Mouse (Mus musculus): ENCODE data around the gene Zscan26. TPM values are rescaled to one million over a fixed set of nuclear protein-coding genes. Genes with fewer than 3 reads are reported as not detected.
"Not testable (repeated sequence)": the region's sequence is repeated elsewhere in the genome, so short reads cannot be mapped to it uniquely, and the experiment has no call there.

The Zscan26 gene
- 10 to 100 TPM; 52.1 to 59.4 (median 55.5) TPM for total RNA-seq (2022)

DNA sequence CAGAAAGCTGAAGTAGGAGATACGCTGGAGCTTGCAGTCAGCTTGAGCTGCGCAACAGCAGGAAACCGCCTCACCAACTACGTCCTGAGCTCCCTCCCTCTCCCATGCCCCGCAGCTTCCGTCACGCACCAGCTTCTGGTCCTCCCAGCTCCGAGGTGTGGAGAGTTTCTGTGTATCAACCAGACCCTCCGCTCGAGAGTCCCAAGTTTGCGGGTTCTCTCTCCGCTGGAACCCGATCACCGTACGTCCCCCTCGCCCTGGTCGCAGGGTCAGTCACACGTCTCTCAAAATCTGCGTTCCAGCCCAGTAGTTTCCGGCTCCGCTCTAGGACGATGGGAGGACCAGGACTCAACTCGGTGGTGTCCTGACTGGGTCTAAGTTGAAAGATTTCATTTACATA is at the start of gene Zscan26:
Gene Zscan26 (minus strand): TSS at position 282 of the 400 bp plus-strand sequence.
- peak; percentile 73 to 75 for DNase-seq (ENCODE audit: low spot score in 2 of 2)

DNA sequence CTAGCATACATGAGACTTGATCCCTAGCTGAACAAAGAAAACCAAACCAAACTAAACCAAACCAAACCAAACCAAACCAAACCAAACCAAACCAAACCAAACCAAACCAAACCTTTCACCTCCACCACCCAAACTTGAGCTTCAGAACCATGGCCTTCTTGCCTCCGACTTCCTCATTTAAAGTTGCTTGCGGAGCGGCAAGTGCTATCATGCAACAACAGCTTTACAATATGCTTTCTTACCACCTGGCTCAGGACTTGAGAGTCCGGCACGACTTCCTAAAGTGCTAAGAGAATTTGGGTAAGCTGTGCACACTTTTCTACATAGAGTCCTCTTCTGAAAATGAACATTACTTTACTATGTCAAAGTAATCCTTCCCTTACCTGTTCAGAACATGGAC is 48.8 kb upstream of the Zscan26 start:
- DNase-seq (ENCODE audit: low spot score in 2 of 2) = no peak

DNA sequence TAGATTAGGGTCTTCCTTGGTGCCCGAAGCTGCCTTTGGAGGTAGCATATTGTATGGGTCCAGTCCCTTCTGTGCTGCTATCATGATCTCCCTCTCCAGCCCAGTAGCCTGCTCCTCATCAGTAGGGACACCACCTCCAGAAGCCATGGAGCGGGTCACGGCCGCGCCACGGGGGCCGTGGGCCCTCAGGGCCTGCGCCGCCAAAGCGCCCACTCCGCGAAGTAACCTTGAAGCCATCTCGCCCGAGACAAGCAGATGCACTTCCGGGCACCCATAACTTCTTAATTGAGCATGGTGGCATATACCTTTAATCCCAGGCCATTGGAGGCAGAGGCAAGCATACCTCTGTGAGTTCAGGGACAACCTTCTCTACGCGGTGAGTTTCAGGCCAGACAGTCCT is 47.7 kb upstream of the Zscan26 start, which contains the start of gene Gm11273:
Gene Gm11273 (minus strand): TSS at position 237 of the 400 bp plus-strand sequence.
- DNase-seq (ENCODE audit: low spot score in 2 of 2) = not testable (repeated sequence)

DNA sequence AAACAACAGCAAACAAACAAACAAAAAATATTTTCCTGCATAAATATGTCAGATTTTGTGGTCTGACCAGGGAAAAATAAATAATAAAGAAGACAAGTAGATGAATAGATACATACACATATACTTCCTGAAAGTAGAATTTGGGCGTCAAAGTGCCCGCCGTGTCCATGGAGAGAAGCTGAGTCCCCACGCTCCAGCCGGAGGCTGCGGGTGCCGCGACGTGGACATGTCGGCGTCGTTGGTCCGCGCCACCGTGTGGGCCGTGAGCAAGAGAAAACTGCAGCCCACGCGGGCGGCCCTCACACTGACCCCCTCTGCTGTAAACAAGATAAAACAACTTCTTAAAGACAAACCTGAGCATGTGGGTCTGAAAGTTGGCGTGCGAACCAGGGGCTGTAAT is 41.5 kb upstream of the Zscan26 start, which contains the start of gene AK157302:
Gene AK157302 (plus strand): TSS at position 144 of the 400 bp plus-strand sequence.
- DNase-seq (ENCODE audit: low spot score in 2 of 2) = no peak

DNA sequence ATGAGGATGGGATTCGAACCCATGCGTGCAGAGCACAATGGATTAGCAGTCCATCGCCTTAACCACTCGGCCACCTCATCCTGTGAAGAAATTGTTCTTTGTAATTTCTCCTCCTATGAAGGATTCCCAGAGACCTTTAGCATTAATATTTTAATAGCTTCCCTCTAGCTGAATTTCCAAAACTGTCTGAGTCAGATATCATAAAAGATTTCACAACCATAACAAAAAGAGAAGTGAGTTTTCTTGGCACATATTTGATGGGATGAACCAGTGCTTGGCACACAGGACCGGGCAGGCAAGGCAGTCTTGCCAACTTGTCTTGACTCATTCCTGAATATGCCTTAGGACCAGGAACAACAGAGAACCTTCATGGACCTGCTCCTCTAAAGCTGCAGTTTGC is 39.3 kb upstream of the Zscan26 start:
- DNase-seq (ENCODE audit: low spot score in 2 of 2) = no peak

DNA sequence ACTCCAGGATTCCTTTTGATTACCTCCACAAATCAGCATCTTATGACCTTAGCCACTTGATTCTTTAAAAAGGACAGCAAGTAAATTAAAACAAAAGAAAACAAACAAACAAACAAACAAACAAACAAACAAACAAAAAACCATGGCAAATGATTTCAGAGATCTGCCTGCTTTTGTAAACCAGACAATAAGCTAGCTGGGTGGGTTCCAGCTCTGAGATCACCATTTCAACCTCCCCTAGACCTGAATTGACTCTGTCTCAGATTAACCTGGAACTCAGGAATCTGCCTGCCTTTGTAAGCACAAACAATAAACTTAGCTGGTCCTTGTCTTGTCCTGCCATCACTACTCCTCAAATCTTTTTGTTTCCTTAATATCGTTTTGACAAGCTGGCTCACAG is 33.4 kb upstream of the Zscan26 start:
- DNase-seq (ENCODE audit: low spot score in 2 of 2) = no peak

DNA sequence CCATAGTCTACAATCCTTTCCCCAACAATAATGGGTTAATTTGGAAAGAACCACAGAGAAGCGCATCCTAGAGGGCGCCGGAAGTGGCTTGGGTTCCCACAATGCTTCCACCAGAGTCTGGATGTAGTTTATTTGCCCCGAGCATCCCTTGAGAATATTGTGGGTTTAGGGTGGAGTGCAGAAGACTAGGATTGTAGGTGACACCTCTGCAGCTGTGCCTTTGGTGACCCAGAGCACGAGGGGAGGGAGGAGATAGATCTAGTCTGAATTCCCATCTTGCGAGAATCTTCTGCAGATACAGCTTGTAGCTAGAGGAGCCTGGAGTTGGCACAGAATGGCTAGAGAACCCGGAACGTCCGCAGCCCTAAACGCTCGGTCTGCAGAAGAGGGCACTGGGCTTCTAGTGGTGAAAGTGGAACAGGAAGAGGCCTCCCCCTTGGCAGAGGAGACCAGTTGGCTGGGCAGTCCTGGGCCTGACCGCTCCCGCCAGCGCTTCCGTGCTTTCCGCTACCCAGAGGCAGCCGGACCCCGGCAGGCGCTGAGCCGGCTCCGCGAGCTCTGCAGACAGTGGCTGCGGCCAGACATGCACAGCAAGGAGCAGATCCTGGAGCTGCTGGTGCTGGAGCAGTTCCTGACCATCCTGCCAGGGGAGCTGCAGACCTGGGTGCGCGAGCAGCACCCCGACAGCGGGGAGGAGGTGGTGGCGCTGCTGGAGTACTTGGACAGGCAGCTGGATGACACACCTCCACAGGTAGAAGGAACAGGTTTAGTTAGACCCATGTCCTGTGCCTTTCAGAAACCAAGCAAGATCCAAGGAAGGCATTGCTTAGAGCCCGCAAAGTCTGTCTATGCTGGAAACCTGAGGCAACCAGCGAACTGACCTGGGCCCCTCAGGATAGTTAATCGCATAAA is 25.5 kb upstream of the Zscan26 start, which contains the start of the genes Zkscan4 and Gm10065:
Gene Zkscan4 (plus strand): TSS at position 149 of the 912 bp plus-strand sequence.
Gene Gm10065 (minus strand): TSS at position 683 of the 912 bp plus-strand sequence.
- peak; percentile 54 to 67 for DNase-seq (ENCODE audit: low spot score in 2 of 2)

DNA sequence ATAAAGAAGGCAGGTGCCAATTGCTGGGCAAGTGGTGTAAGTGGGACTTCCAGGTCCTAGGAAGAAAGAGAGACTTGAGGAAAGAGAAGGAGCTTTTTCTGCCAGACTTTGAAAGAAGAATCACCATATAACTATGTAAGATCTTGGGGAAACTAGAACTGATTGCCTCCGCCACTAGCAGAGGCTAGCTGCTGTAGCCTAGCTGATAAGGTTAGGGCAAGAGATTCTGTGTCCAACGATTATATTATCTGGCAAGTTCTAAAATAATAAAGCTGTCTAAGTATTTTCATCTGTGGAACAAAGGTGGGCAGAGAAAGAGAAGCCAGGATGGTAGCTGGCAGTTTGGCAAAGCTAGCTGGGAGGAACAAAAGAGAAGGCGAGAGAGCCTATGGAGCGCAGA is 18.9 kb upstream of the Zscan26 start:
- DNase-seq (ENCODE audit: low spot score in 2 of 2) = no peak

DNA sequence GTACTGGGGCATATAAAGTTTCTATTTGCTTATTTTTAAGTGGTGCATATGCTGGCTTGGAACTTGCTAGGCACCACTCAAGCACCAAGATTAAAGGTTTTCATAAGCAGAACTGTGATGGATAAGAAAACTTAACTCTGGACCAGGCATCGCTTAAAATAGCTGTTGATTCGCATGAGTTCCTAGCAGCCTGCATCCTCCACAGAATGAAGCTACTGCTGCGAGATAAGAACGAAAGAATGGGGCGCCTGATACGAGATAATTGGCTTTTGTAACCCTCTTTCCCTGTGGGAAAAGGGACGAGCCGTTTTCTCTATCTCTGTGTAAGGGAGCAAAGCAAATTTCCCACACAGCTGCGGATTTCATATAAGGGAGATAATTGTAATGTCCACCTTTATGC is 15.6 kb upstream of the Zscan26 start:
- DNase-seq (ENCODE audit: low spot score in 2 of 2) = no peak

DNA sequence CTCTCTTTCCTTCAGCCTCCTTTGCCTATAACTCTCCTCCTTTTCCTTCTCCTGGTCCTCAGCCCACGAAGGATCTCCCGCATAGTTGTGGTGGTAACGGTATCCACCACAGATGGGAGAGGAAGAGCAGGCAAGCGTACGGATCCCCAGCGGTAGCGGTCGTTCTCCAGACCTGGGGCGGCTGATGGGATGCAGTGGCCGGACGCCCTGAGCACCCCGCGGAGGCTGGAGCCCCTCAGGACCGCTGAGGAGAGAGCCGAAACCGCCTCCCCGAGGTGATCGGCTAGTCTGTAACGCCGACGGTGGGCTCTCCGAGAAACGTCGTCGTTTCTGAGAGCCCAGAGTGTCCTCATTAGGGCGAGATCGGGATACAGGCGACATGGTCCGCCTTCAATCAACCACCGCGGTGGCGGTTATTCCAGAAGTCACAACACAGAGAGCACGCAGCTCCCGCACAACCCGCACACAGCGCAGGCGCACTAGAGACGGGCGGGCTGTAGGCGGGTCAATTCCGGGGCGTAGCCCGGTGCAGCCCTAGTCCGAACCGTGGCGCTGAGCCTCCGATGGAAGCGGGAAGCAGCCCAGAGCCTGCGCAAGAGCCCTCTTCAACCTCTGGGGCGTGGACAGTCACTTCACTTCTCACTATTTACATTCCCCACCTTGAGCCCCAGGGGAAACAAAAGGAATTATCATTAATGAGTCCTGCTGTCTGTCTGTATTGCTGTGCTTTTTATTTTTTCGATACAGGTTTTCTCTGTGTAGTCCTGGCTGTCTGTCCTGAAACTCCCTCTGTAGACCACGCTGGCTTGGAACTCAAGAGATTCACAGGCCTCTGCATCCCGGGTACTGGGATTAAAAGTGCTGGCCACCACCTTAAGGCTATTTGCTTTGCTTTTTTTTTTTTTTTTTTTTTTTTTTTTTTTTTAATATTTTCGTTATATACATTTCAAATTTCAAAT is 14.8 kb upstream of the Zscan26 start, which contains the start of gene Nkapl:
Gene Nkapl (minus strand): TSS at position 449 of the 959 bp plus-strand sequence.
- DNase-seq (ENCODE audit: low spot score in 2 of 2) = peak; percentile 55 to 60

DNA sequence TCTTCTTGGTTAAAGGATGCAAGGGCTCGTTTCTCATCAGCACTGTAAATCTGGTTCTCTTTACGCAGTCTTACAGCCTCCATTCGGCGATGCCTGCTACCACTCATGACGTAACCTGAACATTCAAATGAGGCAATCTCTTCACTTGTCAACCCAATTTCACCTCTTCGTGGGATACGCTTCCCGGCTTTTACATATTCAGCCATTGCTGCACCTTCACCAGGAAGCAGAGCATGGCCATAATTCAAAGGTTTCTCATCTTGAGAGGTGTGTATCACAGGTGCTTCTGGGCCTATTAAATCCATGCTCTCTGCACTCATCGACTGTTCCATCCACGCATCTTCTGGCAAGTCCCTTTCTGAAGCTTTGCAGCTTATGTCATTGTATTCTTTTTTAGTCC is 13.8 kb upstream of the Zscan26 start:
- DNase-seq (ENCODE audit: low spot score in 2 of 2) = no peak

DNA sequence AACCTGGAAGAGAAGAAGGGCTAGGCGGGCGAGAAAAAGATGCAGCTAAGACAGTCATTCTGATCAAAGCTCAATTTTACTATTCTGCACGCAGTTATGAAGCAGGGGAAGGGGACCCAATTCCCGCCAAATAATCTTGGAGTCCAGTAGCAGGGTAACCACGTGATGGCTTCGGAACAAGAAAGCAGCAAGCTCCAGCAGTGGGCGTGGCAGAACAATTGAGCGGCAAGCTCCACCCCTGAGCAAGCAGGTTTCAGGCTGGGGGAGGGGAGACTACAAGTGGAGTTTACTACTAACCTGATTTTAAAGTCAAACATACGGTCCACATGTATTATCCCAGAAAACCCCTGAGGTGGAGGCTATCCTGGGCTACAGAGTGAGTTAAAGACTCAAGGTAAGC is 9.0 kb upstream of the Zscan26 start:
- not testable (repeated sequence) for DNase-seq (ENCODE audit: low spot score in 2 of 2)

DNA sequence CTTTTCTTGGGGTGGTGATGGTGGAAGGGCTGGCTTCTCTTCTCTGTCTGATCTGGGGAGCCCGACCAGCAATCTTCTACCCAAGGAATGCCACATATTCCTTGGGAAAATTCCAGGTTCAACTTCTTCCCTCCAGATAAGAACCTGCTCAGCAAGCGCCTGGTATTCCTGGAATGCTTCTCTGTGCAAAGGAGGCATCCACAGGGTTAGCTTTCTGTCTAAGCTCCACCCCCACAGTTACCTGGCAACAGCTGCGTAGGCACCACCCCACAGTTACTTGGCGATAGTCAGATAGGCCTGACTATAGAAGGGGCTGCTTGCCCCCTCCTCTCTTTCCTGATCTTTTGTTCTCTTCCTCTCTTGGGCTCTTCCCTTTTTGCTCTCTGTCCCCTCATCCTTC is 2.8 kb upstream of the Zscan26 start:
- DNase-seq (ENCODE audit: low spot score in 2 of 2) = no peak

DNA sequence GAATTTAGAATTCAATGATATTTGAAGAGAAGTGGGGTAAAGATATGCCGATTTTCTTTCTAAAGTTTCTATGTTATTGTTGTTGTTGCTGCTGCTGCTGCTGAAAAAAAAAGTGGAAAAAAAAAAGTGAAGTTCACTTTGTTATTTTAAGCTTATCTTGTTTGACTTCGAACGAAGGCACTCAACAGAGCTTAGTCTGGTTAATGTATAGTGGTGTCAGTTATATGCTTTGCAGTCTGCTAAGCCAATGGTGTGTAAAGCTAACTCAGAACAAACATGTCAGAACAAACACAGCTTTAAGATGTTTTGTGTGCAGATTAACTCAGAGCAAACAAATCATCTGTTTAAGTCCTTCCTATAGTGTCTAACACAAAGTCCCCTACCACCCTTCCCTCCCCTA is 603 bp upstream of the Zscan26 start:
- no peak for DNase-seq (ENCODE audit: low spot score in 2 of 2)

DNA sequence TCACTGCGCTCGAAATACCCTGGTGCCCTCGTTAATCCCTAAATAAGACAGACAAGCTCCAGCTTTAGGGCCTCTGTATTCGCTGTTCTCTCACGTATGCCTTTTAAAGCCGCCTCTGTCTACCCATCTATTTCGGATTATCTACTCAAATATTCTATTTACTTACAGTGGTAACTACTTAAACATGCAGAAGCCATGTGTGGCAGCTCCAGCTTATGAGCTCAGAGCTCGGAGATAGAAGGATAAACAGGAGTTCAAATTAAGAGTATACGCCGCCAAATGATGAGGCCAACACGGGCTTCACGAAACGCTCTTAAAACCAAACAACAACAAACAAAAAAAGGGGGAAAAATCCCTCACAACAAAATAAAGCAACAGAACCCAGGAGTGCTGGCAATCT is 488 bp downstream of the Zscan26 start:
- no peak for DNase-seq (ENCODE audit: low spot score in 2 of 2)

DNA sequence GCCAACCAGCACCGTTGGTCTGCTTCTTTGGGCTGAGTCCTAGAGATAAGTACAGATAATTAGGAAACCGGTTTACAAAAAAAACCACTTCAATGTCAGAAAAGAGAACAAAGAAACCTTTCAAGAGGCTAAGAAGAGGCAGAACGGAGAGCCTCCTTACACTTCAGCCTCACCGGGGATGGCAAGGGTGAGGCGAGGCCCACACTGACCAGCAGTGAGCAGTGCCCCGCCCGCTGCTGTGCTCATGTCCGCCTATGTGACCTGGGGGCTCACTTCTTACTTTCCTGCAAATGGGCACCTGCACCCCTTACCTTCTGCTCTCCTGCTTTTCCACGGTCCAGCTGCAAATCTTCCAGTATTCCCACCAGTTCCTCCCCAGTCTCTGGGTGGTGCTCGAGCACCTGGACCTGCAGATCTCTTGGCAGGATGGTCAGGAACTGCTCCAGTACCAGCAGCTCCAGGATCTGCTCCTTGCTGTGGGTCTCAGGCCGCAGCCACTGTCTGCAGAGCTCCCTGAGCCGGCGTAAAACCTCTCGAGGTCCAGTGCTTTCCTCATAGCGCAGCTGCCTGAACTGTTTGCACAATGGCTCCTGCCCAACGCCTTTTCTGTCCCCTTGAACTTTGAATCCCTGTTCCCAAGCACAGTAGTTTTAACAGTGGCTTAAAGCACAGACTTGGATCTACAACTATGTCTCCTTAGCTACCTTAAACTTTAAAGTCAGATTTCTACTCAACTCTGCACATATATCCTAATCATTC is 5.5 kb downstream of the Zscan26 start:
- DNase-seq (ENCODE audit: low spot score in 2 of 2) = no peak

DNA sequence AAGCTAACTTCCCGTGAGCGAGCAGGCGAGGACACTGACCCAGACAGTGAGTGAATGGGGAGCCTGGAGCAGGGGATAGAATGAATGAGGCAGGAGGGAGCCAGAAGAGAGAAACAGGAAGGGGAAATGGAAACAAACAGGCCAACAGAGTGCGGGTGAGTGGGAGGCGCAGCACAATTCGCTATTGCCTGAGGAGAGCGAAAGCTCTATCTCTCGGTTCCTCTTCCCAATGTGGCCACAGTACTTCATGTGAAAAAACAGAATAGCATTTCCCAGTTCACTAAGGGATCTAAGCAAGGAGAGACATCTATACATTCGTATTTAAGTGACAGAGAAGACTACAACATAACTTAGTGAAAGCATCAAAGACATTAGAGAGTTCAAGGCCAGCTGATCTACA is 6.7 kb downstream of the Zscan26 start:
- DNase-seq (ENCODE audit: low spot score in 2 of 2) = no peak

DNA sequence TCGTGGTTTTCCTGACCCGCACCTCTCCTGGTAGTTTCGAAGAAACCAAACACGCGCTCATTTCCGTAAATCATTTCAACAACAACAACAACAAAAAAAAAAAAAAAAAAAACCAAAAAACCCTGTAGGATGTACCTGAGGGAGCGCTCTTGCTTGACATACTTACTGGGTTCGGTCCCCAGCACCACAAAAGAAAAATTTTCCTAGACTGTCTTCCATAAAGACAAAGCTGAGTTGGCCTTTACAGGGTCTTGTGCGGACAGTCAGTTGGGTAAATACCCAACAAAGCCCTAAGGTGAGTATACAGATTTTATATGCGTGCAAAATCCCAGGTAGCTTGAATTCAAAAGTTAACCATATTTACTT is 12.3 kb downstream of the Zscan26 start:
- DNase-seq (ENCODE audit: low spot score in 2 of 2) = no peak

DNA sequence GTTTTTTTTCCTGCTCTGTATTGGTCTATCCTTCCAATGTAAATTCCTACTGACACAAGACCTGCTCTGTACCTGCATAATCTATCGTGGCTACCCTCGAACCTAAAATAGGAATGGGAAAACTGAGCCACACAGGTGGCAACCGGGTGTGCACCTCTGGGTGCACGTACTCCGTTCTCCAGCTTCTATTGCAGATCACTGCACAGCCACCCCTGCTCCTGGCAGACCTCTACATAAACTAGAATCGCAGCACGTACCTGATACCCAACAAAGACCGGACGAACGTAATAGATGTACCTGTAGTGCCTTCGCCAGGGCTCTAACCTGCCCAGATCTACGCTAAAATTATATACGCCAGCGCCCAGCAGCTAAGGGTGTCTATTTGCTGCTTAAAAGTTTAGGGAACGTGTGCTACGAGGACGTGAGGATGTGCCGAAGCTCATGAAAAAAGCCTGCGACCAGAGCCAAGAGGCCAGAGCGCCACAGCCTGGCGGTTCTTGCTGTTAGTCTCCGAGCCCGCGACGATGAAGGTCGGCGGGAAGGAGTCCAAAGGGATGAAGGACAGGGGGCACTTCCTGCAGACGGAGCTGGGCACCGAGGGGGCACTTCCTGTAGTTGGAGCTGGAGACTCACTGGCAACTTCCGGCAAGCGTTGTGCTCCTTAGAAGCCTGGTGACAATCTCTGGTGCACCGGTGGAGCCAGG is 12.9 kb downstream of the Zscan26 start, which contains the start of gene Pgbd1:
Gene Pgbd1 (minus strand): TSS at position 556 of the 704 bp plus-strand sequence.
- peak; percentile 46 to 54 for DNase-seq (ENCODE audit: low spot score in 2 of 2)

DNA sequence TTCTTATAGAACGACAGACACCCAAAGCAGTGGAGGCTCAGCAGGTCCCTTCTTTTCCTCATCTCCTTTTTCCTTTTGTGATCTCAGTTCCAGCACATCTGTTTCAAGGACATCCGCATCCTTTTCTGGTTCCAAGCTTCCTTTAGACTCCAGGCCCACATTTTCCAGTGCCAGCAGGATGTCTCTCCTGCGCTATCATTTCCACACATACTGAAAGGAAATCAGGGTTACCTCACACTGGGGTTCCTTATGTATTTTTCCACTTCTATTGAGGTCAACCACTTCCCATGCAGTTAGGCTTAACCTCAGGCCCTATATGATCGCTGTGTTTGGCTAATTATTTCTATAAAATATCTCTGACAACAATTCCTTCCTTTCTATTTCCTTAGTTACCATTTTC is 18.1 kb downstream of the Zscan26 start:
- DNase-seq (ENCODE audit: low spot score in 2 of 2) = no peak

All from left cerebral cortex, adult 8-10 months (tissue).